Mouse (Mus musculus) kidney, embryonic 16.5 days (tissue): ENCODE measurements around the gene Abcd4. TPM values are rescaled to one million over a fixed set of nuclear protein-coding genes. Genes with fewer than 3 reads are reported as not detected.

Experiments
- ATAC-seq: fragments of 200-750 bp; cut with Nextera tagmentation; 2 replicates; pipeline ENCODE4 v1.8.0; 2017; ENCODE audit warnings: moderate TSS enrichment; ENCODE audit not compliant: low FRiP score, low TSS enrichment
- H3K27ac ChIP-seq: fragments of 300-500 bp; sonication (generic); 2 replicates; pipeline ENCODE4 v1.5.1; 2014; ENCODE audit warnings: low read length
- H3K27me3 ChIP-seq: fragments of 300-500 bp; sonication (generic); 2 replicates; pipeline ENCODE4 v1.6.1; 2014; ENCODE audit warnings: low read length, control low read depth, mixed read lengths; ENCODE audit not compliant: insufficient read depth
- H3K36me3 ChIP-seq: fragments of 300-500 bp; sonication (generic); 2 replicates; pipeline ENCODE4 v1.6.1; 2014; ENCODE audit warnings: low read length, control low read depth, mixed read lengths; ENCODE audit not compliant: insufficient read depth
- H3K4me1 ChIP-seq: fragments of 300-500 bp; sonication (generic); 2 replicates; pipeline ENCODE4 v1.6.1; 2014; ENCODE audit warnings: low read length, control low read depth, mixed read lengths; ENCODE audit not compliant: insufficient read depth
- H3K4me2 ChIP-seq: fragments of 300-500 bp; sonication (generic); replicated peaks from 2 replicates; pipeline ENCODE4 v1.6.1; 2014; ENCODE audit warnings: low read depth, low read length
- H3K4me3 ChIP-seq: fragments of 300-500 bp; sonication (generic); 2 replicates; pipeline ENCODE4 v1.5.1; 2014; ENCODE audit warnings: mild to moderate bottlenecking, low read length
- H3K9ac ChIP-seq: fragments of 300-500 bp; sonication (generic); replicated peaks from 2 replicates; pipeline ENCODE4 v1.6.1; 2014; ENCODE audit warnings: low read length
- H3K9me3 ChIP-seq: fragments of 300-500 bp; sonication (generic); 2 replicates; pipeline ENCODE4 v1.6.1; 2016; ENCODE audit warnings: low read length, control low read depth
- WGBS: fragments of 180-500 bp; shearing (Covaris S2); extraction: QIAGEN DNeasy Blood & Tissue Kit; methylation state at CpG from one replicate; pipeline ENCODE4 v1.1.7; 2014; 5-methylcytosine and 5-hydroxymethylcytosine counted together
- polyA plus RNA-seq: library from polyadenylated mRNA; unstranded; fragments of >200 nt; fragmentation: Nextera tagmentation; extraction: Ambion mirVana; gene quantifications from 2 replicates; pipeline ENCODE4 v1.2.1, GENCODE M21; 2015

Gene Abcd4
- polyA plus RNA-seq, 1 experiment from 2014 or later = 22.4 TPM

- Histone ChIP-seq H3K9ac (no peak overlapping the region), H3K4me2 (no peak overlapping the region), H3K4me3 (no peak overlapping the region), H3K9me3 (no peaks in the 10 kb centered on the region), H3K27ac (no peak overlapping the region), H3K4me1 (no peaks in the 10 kb centered on the region), H3K27me3 (no peaks in the 10 kb centered on the region), H3K36me3 (no peaks in the 10 kb centered on the region)
- no peak for ATAC-seq
- 55% methylated on average over 8 of the region's 8 CpGs for WGBS
Observed at GRCm38 (mm10) chr12:84555218-84555617, 62.0 kb downstream of the Abcd4 start.

Other genes with a start within 250 kb of the Abcd4 start
- gene Entpd5, start 208.4 kb downstream of the Abcd4 start, polyA plus RNA-seq = 57.7 and 68.8 TPM in 2 replicates
- gene Bbof1, start 208.3 kb downstream of the Abcd4 start, polyA plus RNA-seq = 1.5 and 2.2 TPM in 2 replicates
- 22.3 and 23.0 TPM in 2 replicates for gene Rnf113a2, start 200.2 kb downstream of the Abcd4 start, polyA plus RNA-seq
- 89.2 and 93.4 TPM in 2 replicates for gene Aldh6a1, start 166.4 kb downstream of the Abcd4 start, polyA plus RNA-seq
- gene Lin52, start 166.0 kb downstream of the Abcd4 start, polyA plus RNA-seq = 21.7 and 23.7 TPM in 2 replicates
- gene Vsx2, start 47.7 kb downstream of the Abcd4 start, polyA plus RNA-seq = not detected in 2 replicates
- not detected in 2 replicates for gene Vrtn, start 23.6 kb upstream of the Abcd4 start, polyA plus RNA-seq
- 0.06 and 0.09 TPM in 2 replicates for gene Syndig1l, start 81.4 kb upstream of the Abcd4 start, polyA plus RNA-seq
- gene Npc2, start 155.7 kb upstream of the Abcd4 start, polyA plus RNA-seq = 65.4 and 69.8 TPM in 2 replicates
- 148 and 150 TPM in 2 replicates for gene Isca2, start 155.8 kb upstream of the Abcd4 start, polyA plus RNA-seq